Mouse (Mus musculus) urinary bladder, adult 2 months (tissue): ENCODE measurements at regions not wholly inside any gene's neighbourhood (a gene's known extent, or its start where the extent isn't known, plus 50 kb on each side); places are given as distances from the start of the nearest gene placed in this dataset.

ENCODE experiments used
- DNase-seq: peaks from one replicate; pipeline ENCODE4 v3.0.0; 2022; ENCODE audit warnings: low spot score

DNA sequence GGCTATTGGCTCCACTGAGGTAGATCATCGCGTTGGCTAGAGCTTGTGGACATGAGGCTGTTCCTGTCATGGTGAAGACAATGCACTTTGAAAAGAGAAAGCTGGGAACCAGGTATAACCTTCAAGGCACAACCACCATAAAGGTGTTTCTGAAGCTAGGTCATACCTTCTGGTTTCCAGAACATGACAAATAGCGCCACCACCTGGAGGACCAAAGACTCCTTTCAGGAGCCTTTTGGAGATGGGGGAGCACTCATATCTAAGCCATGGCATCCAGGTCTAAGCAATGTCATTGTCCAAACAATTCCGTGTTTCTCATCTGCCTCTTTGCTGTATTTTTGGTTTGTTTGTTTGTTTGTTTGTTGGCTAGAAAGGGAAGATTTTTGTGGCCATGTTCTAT is 113.7 kb upstream of the Lsm14a start:
- no peak for DNase-seq

DNA sequence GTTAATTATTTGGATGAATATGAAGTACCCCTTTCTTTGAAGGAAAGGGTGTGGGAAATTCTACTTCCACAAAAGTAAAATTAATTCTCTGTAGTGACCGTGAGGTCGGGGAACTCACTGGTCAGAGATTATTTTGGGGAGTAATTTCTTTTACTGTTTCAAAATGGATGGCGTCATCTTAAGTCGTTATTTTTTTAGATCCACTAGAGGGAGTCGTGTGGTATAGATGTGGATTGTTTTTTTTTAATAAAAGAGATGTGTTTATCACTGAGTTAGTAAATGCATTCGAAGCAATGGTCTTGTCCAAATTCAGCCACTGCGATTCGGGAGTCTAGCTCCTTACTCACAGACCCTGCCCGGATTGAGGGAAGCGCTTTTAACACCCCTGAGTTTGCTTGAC is 100.8 kb upstream of the Lsm14a start:
- no peak for DNase-seq

DNA sequence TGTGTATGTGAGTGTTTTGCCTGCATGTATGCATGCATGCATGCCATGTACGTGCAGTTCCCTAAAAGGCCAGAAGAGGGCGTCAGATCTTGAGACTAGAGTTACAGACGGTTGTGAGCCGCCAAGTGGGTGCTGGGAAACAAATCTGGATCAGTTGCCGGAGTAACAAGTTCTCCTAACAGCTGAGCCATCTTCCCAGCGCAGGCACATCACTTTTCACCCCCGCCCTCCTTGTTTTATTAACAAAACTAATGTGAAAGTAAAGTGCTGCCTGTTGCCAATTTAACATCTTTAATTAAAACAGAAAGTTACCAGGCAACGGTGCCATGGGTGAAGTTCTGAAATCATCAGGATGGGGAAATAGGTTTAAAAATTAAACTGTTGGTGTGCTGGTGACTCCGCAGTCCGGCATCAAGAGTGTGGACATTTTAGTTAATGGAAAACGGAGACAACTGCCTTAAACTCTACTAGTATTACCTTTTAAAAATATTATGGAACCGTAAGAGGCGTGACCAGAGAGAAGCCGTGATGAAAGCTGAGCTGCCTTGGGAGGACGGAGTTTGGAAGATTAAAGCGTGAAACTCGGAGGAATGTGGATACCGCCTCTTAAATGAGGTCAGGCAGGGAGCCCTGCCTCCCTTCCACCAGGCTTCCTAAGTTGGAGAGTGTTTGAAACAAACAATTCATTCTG is 91.9 kb upstream of the Lsm14a start:
- DNase-seq = no peak

DNA sequence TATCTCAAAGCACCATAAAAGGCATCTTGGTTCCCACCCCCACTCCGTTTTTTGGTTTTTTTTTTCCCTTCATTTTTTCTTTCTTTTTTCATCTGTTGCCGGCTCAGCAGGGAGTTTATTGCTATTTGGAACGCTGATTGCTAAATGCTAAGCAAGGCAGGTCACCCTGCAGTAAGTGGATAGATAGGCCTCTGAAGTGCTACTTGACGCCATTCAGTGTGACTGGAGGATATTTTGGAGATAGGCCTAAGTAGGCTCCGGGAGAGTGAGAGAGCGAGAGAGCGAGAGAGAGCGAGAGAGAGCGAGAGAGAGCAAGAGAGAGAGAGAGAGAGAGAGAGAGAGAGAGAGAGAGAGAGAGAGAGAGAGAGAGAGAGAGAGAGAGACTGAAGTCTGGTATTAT is 90.3 kb upstream of the Lsm14a start:
- DNase-seq = no peak

- no peak for DNase-seq
These were observed 87.7 kb upstream of the Lsm14a start for GRCm38 (mm10) chr7:34480771-34481170.

- no peak for DNase-seq
These were observed 77.9 kb upstream of the Lsm14a start for GRCm38 (mm10) chr7:34471003-34471402.

- DNase-seq = no peak
These were observed 69.0 kb upstream of the Lsm14a start for GRCm38 (mm10) chr7:34462069-34462468.

- no peak for DNase-seq
These were observed 66.8 kb upstream of the Lsm14a start for GRCm38 (mm10) chr7:34459834-34460495.

- DNase-seq = no peak
These were observed 65.7 kb upstream of the Lsm14a start for GRCm38 (mm10) chr7:34458851-34459250.

GRCm38 (mm10) chr7:34448364-34448763 is 55.2 kb upstream of the Lsm14a start:
- no peak for DNase-seq

GRCm38 (mm10) chr7:34444263-34444662 is 51.1 kb upstream of the Lsm14a start:
- no peak for DNase-seq
